Mouse (Mus musculus) heart, postnatal 14 days (tissue): ENCODE measurements around the gene Vmn1r172. TPM values are rescaled to one million over a fixed set of nuclear protein-coding genes. Genes with fewer than 3 reads are reported as not detected.
"Not testable (repeated sequence)": the region's sequence is repeated elsewhere in the genome, so short reads cannot be mapped to it uniquely, and the experiment has no call there.

Source experiments
- DNase-seq, 2 experiments: peaks; one replicate each; pipeline ENCODE4 v3.0.0; 2021 to 2022
- intact Hi-C: fragments of 180-260 bp; cut with DNase I; formaldehyde crosslinking; loops from one replicate; pipeline ENCODE4 v1.15.1; 2025
- long read RNA-seq, 2 experiments: library from polyadenylated mRNA; stranded (forward); transcript quantifications; one replicate each; pipeline ENCODE4 v2.0.0; 2021
- total RNA-seq, 2 experiments: library from RNA; stranded (reverse); gene quantifications; 2 replicates each; pipeline ENCODE4 v1.2.3; 2021

The Vmn1r172 gene
- not detected for total RNA-seq
- long read RNA-seq, experiment 1 = 0 reads
- long read RNA-seq, experiment 2 = 0 reads

DNA sequence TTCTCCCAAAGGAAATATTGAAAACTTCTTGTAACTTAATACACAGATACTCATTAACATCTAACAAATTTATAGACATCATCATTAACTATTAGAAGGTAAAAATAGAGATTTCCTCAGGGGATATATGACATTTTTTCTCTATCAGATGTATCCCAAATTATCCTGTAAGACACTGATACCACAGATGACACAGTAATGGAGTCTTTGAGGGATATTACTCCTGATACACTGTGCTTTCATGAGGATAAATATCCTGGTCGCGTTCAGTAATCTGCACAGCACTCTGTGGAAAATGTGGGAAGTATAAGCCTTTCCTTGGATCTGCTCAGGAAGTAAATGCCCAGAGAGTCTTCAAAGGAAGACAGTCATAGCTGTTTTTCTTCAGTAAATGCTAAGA, at the start of gene Vmn1r172:
Gene Vmn1r172 (plus strand): TSS at position 301 of the 400 bp plus-strand sequence.
- no peak for DNase-seq
- intact Hi-C loops = no loop called here

DNA sequence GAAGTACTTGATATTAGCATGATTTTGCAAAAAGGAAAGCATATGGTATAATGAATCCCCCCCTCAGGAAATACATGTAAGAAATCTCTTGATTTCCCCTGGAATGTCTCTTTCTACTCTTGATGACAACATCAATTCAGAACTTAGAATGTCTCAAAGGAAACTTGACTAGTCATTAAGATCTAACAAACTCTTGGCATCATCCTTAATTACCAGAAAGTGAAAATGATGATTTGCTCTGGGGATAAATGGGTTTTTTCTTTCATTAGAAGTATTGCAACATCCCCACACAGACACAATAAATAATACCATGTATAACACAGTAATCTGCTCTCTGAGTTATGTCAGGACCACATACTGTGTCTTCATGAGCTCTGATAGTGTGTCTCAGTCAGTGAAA, 27.7 kb upstream of the Vmn1r172 start, which contains the start of gene Vmn1r171:
Gene Vmn1r171 (plus strand): TSS at position 301 of the 400 bp plus-strand sequence.
- no peak for DNase-seq
- intact Hi-C loops = no loop called here

DNA sequence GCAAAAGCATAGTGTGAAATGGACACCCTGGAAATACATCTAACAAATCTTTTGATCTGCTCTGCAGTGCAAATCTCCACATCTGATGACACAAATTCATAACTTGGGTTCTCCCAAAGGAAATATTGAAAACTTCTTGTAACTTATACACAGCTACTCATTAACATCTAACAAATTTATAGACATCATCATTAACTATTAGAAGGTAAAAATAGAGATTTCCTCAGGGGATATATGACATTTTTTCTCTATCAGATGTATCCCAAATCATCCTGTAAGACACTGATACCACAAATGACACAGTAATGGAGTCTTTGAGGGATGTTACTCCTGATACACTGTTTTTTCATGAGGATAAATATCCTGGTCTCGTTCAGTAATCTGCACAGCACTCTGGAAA, 42.3 kb downstream of the Vmn1r172 start, which contains the start of gene Vmn1r173:
Gene Vmn1r173 (plus strand): TSS at position 301 of the 400 bp plus-strand sequence.
- intact Hi-C loops, DNase-seq: not testable (repeated sequence)

Other genes with a start within 250 kb of the Vmn1r172 start
- not detected for gene Vmn1r167, start 151.1 kb upstream of the Vmn1r172 start, total RNA-seq
- not detected for gene Vmn1r168, start 118.6 kb upstream of the Vmn1r172 start, total RNA-seq
- not detected for gene Vmn1r169, start 82.8 kb upstream of the Vmn1r172 start, total RNA-seq
- not detected for gene Vmn1r170, start 52.1 kb upstream of the Vmn1r172 start, total RNA-seq
- gene Vmn1r171, start 27.6 kb upstream of the Vmn1r172 start, total RNA-seq = not detected
- not detected for gene Vmn1r173, start 42.4 kb downstream of the Vmn1r172 start, total RNA-seq
- gene Vmn1r174, start 94.0 kb downstream of the Vmn1r172 start, total RNA-seq = not detected
- not detected for gene Vmn1r175, start 152.3 kb downstream of the Vmn1r172 start, total RNA-seq
- not detected for gene Vmn1r176, start 179.1 kb downstream of the Vmn1r172 start, total RNA-seq
- gene Vmn1r177, start 208.1 kb downstream of the Vmn1r172 start, total RNA-seq = not detected
- gene Vmn1r178, start 233.7 kb downstream of the Vmn1r172 start, total RNA-seq = not detected